Mouse (Mus musculus): Measurements from ENCODE around the gene Traf1.

- no peak for TF ChIP-seq CTCF (IDR thresholded peaks at IDR 0.05; ENCODE audit: low read depth, low read length)
- TF ChIP-seq POLR2A (IDR thresholded peaks at IDR 0.05; ENCODE audit: extremely low read depth, insufficient read depth, low read length), result no peak
These were observed 18.0 kb upstream of the Traf1 start for GRCm38 (mm10) chr2:34979459-34980011.
